Mouse (Mus musculus) left cerebral cortex, postnatal 25 days (tissue): ENCODE results near the gene Npas1. TPM values are rescaled to one million over a fixed set of nuclear protein-coding genes. Genes with fewer than 3 reads are reported as not detected.

ENCODE experiments used
- DNase-seq, 2 experiments: peaks; one replicate each; pipeline ENCODE4 v3.0.0; 2022; ENCODE audit warnings: low spot score in 2 of 2, mixed read lengths in 1 of 2
- intact Hi-C: fragments of 180-260 bp; cut with DNase I; formaldehyde crosslinking; loops from one replicate; pipeline ENCODE4 v1.15.1; 2025
- total RNA-seq, 2 experiments: library from RNA; stranded (reverse); gene quantifications; 2 replicates each; pipeline ENCODE4 v1.2.3; 2021

Gene Npas1
- total RNA-seq: 10 to 100 TPM; 10.5 to 11.0 TPM

DNA sequence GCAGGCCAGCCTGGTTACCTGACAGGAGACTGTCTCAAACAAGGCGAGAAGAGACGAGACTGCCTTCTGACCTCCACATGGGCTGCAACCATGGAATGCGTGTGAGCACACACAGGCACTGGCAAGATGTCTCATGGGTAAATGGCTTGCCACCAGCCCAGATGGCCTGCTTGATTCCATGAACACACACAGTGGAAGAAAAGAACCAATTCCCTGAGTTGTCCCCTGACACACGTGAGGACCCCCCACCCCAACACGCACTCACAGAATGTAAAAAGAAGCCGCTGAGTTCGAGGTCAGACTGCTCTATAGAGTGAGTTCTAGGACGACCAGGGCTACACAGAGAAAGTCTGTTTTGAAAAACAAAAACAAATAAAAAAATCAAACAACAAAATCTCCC is at the start of gene Npas1:
Gene Npas1, minus strand, starts transcription at position 101 of the 400 bp plus-strand sequence.
- DNase-seq: no peak
- intact Hi-C loops: no loop called here

DNA sequence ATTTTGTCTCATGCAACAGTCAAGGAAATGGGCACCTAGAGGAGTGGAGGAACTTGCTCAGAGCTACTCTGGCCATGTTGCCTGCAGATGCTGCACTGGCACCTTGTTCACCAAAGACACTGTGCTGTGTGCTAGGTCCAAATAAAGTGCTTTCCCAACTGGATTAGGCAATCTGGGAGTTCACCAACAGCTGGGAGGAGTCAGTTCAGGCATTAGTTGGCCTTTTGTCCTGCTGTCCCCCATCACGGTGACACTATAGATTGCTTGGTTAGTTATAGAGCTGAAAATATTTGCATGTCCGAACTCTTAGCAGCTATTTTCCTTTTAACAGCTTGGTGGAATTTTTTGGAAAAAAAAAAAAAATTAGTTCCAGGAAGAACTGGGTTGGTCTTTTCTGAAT is 48.5 kb upstream of the Npas1 start:
- no peak for DNase-seq
- intact Hi-C loops: no loop called here

- no peak for DNase-seq
- intact Hi-C loops: no loop called here
These were observed 47.9 kb upstream of the Npas1 start for GRCm38 (mm10) chr7:16525448-16525847.

GRCm38 (mm10) chr7:16524308-16524707 is 46.8 kb upstream of the Npas1 start:
- DNase-seq: no peak
- intact Hi-C loops: no loop called here

GRCm38 (mm10) chr7:16519310-16519709 is 41.8 kb upstream of the Npas1 start:
- peak in 1 of 2 experiments; percentile 22 for DNase-seq
- intact Hi-C loops: no loop called here

DNA sequence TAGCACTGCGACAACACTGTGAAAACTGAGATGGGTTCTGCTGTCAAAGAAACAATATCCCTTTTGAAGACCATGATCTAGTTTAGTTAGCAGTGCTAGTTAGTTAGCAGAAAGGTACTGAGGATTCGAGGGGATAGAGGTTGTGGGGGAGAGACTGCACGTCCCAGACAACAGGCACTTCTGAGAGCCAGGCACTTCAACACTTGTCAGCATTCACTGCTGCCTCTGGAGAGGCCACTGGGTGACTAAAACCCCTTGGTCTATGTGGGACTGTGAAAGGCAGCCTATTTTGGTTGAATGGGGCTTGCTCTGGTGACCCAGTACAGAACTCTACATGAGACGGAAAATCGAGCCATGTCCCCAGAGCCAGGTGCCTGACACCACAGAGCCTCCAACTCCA is 39.7 kb upstream of the Npas1 start:
- intact Hi-C loops: no loop called here
- DNase-seq: no peak

DNA sequence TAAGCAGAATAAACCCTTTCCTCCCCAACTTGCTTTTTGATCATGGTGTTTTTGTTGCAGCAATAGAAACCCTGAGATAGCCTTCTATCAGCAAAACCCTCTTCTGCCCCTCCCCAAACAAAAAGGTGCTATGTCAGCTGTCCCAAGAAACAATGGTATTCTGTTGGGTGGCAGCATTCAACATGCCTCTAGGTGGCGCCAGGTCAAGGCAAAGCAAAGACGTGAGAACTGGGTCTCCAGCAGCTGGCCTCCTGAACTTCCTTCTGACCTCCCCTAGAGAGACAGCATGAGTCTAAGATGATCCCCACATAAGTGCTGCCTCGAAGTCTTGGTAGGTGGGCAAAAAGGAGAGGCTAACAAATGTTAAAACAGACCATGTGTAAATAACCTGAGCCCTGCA is 29.8 kb upstream of the Npas1 start:
- DNase-seq: peak; percentile 20 to 29
- intact Hi-C loops: loop anchor here (5.0 kb wide), 1 partner anchor 110 kb away; no protein-coding TSS in a partner anchor

GRCm38 (mm10) chr7:16505226-16505593 is 27.7 kb upstream of the Npas1 start:
- no peak for DNase-seq
- intact Hi-C loops: loop anchor here (5.0 kb wide), 1 partner anchor 112 kb away; no protein-coding TSS in a partner anchor

GRCm38 (mm10) chr7:16504573-16505225 is 27.2 kb upstream of the Npas1 start:
- intact Hi-C loops: loop anchor here (5.0 kb wide), 1 partner anchor 113 kb away; no protein-coding TSS in a partner anchor
- no peak for DNase-seq

DNA sequence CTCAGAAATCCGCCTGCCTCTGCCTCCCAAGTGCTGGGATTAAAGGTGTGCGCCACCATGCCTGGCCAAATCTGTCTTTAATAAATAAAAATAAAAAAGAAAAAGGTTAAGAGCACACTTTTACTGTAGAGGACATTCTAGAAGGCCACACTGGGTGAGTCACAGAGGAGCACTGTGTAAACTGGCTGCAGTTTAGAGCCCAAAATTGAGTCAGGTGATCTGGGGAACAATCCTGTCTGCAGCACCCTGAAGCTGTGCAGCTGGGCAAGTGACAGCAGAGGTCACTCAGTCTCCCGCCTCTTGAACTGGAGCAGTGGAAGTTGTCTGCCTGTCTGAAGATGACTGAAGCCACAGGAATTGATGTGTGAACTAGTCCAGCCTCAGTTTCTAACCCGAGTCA is 24.0 kb upstream of the Npas1 start:
- no peak for DNase-seq
- intact Hi-C loops: no loop called here

GRCm38 (mm10) chr7:16499671-16500104 is 22.2 kb upstream of the Npas1 start:
- DNase-seq: peak in 1 of 2 experiments; percentile 39
- intact Hi-C loops: no loop called here

- intact Hi-C loops: no loop called here
- no peak for DNase-seq
These were observed 18.7 kb upstream of the Npas1 start for GRCm38 (mm10) chr7:16496260-16496659.

DNA sequence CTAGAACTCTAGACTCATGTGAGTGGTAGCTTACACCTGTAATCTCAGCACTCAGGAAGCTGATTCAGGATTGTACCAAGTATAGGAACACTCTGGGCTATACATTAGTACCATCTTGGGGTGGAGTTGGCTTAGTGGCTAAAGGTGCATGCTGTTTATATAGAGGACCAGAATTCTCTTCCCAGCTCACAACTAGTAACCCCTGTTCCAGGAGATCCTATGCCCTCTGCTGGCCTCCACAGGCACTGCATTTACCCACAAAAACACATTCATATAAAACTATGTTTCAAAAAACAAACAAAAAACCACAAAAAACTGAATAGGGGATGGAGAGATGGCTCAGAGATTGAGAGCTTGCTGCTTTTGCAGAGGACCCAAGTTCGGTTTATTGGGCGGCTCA is 15.8 kb upstream of the Npas1 start:
- intact Hi-C loops: loop anchor here (2.0 kb wide), 1 partner anchor 123 kb away; no protein-coding TSS in a partner anchor
- peak in 1 of 2 experiments; percentile 40 for DNase-seq

DNA sequence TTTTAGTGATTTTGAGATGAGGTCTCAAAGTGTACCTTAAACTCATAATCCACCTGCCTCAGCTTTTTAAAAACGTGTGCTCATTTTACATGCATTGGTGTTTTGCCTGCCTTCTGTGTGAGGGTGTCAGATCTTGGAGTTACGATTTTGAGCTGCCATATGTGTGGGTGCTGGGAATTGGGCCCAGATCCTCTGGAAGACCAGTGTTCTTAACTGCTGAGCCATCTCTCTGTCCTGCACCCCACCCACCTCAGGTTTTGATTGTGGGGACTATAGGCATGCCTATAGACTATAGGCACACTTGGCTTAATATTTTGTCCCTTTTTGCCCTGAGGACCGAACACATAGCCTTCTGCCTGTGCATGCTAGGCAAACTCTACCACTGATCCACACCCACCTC is 14.7 kb upstream of the Npas1 start:
- peak in 1 of 2 experiments; percentile 82 for DNase-seq
- intact Hi-C loops: loop anchor here (2.0 kb wide), 1 partner anchor 125 kb away; no protein-coding TSS in a partner anchor

- intact Hi-C loops: loop anchor here (2.0 kb wide), 1 partner anchor 125 kb away; no protein-coding TSS in a partner anchor
These were observed 14.2 kb upstream of the Npas1 start for GRCm38 (mm10) chr7:16491759-16492158.

GRCm38 (mm10) chr7:16489948-16490347 is 12.4 kb upstream of the Npas1 start:
- intact Hi-C loops: no loop called here
- peak in 1 of 2 experiments; percentile 25 for DNase-seq

More at GRCm38 (mm10) chr7:16491759-16492158, 14.2 kb upstream of the Npas1 start:
- DNase-seq: peak; percentile 49 to 60

DNA sequence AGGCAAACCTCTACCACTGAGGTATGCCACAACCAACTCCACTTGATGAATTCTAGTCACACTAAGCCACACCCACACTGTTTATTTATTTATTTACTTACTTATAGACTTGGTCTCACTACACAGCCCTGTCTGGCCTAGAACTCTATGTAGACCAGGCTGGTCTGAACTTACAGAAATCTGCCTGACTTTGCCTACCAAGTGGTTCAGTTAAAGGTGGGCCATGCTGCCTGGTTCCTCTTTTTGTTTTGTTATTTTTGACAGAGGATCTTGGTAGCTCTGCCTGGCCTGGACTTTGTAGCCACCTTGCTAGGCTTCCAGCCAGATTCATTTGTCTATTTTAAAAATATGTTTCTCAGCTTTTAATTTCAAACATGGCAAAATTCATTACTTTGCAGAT is 11.3 kb upstream of the Npas1 start:
- intact Hi-C loops: no loop called here
- no peak for DNase-seq

GRCm38 (mm10) chr7:16476600-16476989 is 933 bp downstream of the Npas1 start:
- no peak for DNase-seq
- intact Hi-C loops: no loop called here

- intact Hi-C loops: no loop called here
- DNase-seq: no peak
These were observed 1.5 kb downstream of the Npas1 start for GRCm38 (mm10) chr7:16475764-16476599.

- no peak for DNase-seq
- intact Hi-C loops: no loop called here
These were observed 2.2 kb downstream of the Npas1 start for GRCm38 (mm10) chr7:16475321-16475720.

GRCm38 (mm10) chr7:16474445-16474844 is 3.1 kb downstream of the Npas1 start:
- no peak for DNase-seq
- intact Hi-C loops: no loop called here
